Mouse (Mus musculus) megakaryocyte, embryonic 14.5 days (primary cell): ENCODE results near the gene Clpx.

ENCODE experiments used
- FLI1 ChIP-seq: IDR thresholded peaks from 2 replicates; pipeline ENCODE4 v1.6.1; 2012; ENCODE audit warnings: low read length, inconsistent platforms, mixed read lengths
- GATA1 ChIP-seq: IDR thresholded peaks from 3 replicates; pipeline ENCODE4 v1.6.1; 2012; ENCODE audit warnings: mixed read lengths, low read length, inconsistent platforms, borderline replicate concordance

- TF ChIP-seq GATA1 (no peak), FLI1 (no peak)
Measured at GRCm38 (mm10) chr9:65308011-65308410, 14.0 kb downstream of the Clpx start.
